Mouse (Mus musculus): Measurements from ENCODE around the gene Sh3tc1. TPM values are rescaled to one million over a fixed set of nuclear protein-coding genes. Genes with fewer than 3 reads are reported as not detected.

Gene Sh3tc1
- total RNA-seq, 2 experiments from 2014 or later: 1.3 to 1.8 TPM

- no peak for ATAC-seq (replicated peaks; ENCODE audit: low FRiP score, poor library complexity, severe bottlenecking)
Observed at GRCm38 (mm10) chr5:35756997-35757638, 17.3 kb upstream of the Sh3tc1 start.

DNA sequence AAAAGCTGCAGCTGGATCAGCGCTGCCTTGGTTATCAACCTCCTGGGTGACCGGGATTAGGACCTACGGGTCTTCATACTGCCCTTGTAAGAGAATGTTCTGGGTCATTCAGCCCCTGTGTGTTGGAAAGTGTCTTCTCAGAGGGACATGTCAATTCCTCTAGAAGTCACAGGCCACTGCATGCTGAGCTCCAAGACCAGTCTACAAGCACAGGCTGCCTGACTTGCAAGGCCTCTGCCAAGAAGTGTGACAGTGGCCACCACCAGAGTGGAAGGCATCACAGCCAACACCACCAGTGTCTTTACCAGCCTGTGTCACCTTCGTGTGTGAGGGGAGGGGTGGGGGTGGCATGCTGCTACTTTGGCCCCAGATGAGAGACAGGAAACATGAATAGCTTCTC is 16.2 kb upstream of the Sh3tc1 start:
- ATAC-seq (replicated peaks; ENCODE audit: low FRiP score, poor library complexity, severe bottlenecking): no peak

GRCm38 (mm10) chr5:35755131-35755733 is 15.4 kb upstream of the Sh3tc1 start:
- peak; percentile 54 for ATAC-seq (replicated peaks; ENCODE audit: low FRiP score, poor library complexity, severe bottlenecking)

DNA sequence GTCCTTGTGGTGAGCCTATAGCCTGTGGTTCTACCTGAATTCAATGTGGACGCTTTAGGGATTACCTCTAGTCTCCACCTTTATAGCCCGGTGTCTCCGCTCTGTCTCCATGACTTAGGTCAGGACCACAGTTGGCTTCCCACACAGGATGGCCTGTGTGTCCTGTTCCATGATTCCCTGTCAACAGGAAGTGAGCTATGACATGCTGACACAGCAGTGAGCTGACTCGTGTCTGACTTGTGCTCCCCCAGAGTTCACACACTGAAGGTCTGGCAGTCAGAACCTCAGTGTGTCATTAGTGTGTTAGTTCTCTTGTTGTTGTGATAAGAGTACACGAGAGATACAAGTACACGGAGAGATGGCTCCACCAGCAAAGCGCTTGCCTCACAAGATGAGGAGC is 11.2 kb upstream of the Sh3tc1 start:
- no peak for ATAC-seq (replicated peaks; ENCODE audit: low FRiP score, poor library complexity, severe bottlenecking)

- ATAC-seq (replicated peaks; ENCODE audit: low FRiP score, poor library complexity, severe bottlenecking): no peak
Observed at GRCm38 (mm10) chr5:35750026-35750425, 10.2 kb upstream of the Sh3tc1 start.

GRCm38 (mm10) chr5:35749416-35749815 is 9.6 kb upstream of the Sh3tc1 start:
- no peak for ATAC-seq (replicated peaks; ENCODE audit: low FRiP score, poor library complexity, severe bottlenecking)

DNA sequence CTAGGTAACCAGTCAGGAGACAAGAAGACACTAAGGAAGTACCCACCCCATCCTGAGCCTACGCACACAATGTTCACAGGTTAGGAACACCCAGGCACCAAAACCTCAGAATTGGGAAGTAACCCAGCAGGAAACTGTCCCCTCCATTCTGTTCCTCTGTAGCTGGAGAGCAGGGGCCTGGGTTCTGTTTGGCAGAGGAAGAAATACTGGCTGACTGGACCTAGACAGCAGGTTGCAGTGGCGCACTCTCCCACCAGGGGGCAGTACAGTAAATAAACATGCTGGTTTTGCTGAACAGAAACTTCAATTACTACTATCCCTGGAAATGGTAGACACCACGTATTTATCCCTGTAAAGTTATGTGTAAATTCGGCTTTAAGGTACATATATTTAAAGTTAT is 7.1 kb upstream of the Sh3tc1 start:
- no peak for ATAC-seq (replicated peaks; ENCODE audit: low FRiP score, poor library complexity, severe bottlenecking)

GRCm38 (mm10) chr5:35745406-35745805 is 5.6 kb upstream of the Sh3tc1 start:
- ATAC-seq (replicated peaks; ENCODE audit: low FRiP score, poor library complexity, severe bottlenecking): no peak

GRCm38 (mm10) chr5:35743990-35744722 is 4.4 kb upstream of the Sh3tc1 start:
- ATAC-seq (replicated peaks; ENCODE audit: low FRiP score, poor library complexity, severe bottlenecking): no peak

GRCm38 (mm10) chr5:35743238-35743951 is 3.6 kb upstream of the Sh3tc1 start:
- no peak for ATAC-seq (replicated peaks; ENCODE audit: low FRiP score, poor library complexity, severe bottlenecking)

DNA sequence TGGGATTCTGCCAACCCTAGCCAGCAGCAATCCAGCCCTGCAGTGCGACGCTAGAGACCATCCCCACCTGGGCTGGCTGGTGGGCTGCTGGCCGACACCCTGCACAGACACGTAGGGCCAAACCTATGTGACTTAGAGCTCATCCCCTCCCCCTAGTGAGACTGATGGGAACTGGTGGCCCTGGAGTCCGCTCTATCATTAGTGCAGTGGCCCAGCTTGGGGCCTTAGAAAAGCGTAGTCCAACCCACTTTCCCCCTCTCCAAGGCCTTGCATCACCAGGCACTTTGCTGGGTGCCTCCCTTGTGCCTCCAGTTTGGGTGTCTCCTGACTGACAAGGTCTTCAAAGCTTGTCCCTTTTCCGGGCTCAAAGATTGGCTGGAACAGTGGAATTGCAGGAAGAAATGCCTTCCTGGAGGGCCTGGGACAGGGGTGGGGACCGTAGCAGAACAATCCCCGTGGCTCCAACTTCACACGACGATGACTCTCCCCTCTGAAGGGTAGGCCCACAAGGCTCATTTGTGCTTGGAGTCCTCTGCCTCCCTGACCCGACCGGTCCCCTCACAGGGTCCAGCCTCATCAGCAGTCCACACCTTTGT is 1.5 kb upstream of the Sh3tc1 start:
- no peak for ATAC-seq (replicated peaks; ENCODE audit: low FRiP score, poor library complexity, severe bottlenecking)

- no peak for ATAC-seq (replicated peaks; ENCODE audit: low FRiP score, poor library complexity, severe bottlenecking)
Observed at GRCm38 (mm10) chr5:35740716-35741115, 929 bp upstream of the Sh3tc1 start.

GRCm38 (mm10) chr5:35739005-35739404 is 782 bp downstream of the Sh3tc1 start:
- no peak for ATAC-seq (replicated peaks; ENCODE audit: low FRiP score, poor library complexity, severe bottlenecking)

- no peak for ATAC-seq (replicated peaks; ENCODE audit: low FRiP score, poor library complexity, severe bottlenecking)
Observed at GRCm38 (mm10) chr5:35737231-35737901, 2.4 kb downstream of the Sh3tc1 start.

DNA sequence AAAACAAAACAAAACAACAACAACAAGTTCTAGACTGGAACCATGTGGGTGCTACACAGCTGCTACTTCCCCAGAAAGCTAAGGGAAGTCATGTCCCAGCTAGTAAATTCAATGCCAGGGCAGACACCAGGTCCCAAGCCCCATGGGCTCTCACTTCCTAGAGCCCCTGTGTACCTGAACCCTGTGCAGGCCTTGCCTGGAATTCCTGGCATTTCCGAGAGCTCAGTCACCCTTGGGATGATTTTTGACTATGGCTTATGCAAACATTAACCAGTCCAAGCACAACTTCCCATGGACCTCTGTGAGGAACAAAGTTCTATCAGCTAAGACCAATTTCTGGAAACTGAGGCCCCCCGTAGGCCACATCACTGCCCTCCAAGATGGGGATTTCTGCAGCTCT is 6.3 kb downstream of the Sh3tc1 start:
- no peak for ATAC-seq (replicated peaks; ENCODE audit: low FRiP score, poor library complexity, severe bottlenecking)

- no peak for ATAC-seq (replicated peaks; ENCODE audit: low FRiP score, poor library complexity, severe bottlenecking)
Observed at GRCm38 (mm10) chr5:35731006-35731405, 8.8 kb downstream of the Sh3tc1 start.

DNA sequence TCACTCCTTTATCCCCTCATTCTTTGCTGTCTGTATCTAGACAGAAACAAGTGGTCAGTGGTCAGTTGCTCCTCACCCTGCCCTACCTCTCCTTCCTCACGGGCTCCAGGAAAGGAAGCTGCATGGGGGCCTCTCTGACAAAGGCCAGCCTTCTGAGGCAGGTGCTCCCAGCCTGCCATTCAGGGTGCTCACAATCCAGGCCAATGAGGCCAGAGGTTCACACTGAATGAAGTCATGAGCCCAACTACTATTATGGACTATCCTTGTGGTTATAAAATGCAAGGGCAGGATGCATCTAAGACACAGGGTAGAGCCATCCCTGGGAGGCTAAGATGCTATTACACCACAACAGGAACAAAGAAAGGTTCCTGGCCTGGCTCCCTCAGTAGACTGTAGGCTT is 9.2 kb downstream of the Sh3tc1 start:
- no peak for ATAC-seq (replicated peaks; ENCODE audit: low FRiP score, poor library complexity, severe bottlenecking)

DNA sequence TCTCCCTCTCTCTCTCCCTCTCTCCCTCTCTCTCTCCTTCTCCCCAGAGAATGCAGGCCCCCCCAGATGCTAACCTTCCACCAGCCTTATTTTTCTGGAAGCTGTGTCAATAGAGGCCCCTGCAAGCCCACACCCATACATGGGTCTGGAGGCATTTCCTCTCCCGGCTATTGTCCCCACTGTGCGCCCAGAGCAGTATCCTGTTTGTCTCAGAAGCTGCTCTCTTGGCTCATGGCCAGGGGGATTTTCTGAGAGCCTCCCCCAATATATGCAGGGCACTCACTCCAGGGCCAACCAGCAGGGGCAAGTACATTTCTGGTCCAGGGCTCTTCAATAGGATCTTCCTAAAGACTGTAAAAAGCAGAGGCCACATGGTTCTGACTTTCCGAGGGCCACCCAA is 9.9 kb downstream of the Sh3tc1 start:
- no peak for ATAC-seq (replicated peaks; ENCODE audit: low FRiP score, poor library complexity, severe bottlenecking)

GRCm38 (mm10) chr5:35728957-35729460 is 10.8 kb downstream of the Sh3tc1 start:
- ATAC-seq (replicated peaks; ENCODE audit: low FRiP score, poor library complexity, severe bottlenecking): no peak
